Mouse (Mus musculus) MEL (cell line): ENCODE data around the gene Spdye4b. TPM values are rescaled to one million over a fixed set of nuclear protein-coding genes. Genes with fewer than 3 reads are reported as not detected.

Experiments used
- DNase-seq: peaks from one replicate; pipeline ENCODE4 v3.0.0; 2011; ENCODE audit warnings: low read depth, low spot score
- H3K27ac ChIP-seq: 2 replicates; pipeline ENCODE4 v1.5.1; 2012; ENCODE audit warnings: low read depth, mild to moderate bottlenecking, control low read depth, low read length, moderate library complexity; ENCODE audit not compliant: control insufficient read depth
- H3K27me3 ChIP-seq, 2 experiments: fragments of 150-350 bp in 1 of 2; sonication (generic) in 1 of 2; 2 replicates each; pipeline ENCODE4 v1.6.1; 2012; ENCODE audit warnings: low read length in 2 of 2, mild to moderate bottlenecking in 2 of 2, improper control_type of control experiment in 1 of 2, moderate library complexity in 1 of 2; ENCODE audit not compliant: insufficient read depth in 2 of 2, control insufficient read depth in 1 of 2
- H3K36me3 ChIP-seq, 2 experiments: 2 replicates each; pipeline ENCODE4 v1.6.1; 2012 to 2014; ENCODE audit warnings: low read length in 2 of 2, improper control_type of control experiment in 1 of 2, inconsistent platforms in 1 of 2, mild to moderate bottlenecking in 1 of 2; ENCODE audit not compliant: insufficient read depth in 2 of 2, control insufficient read depth in 1 of 2
- H3K4me1 ChIP-seq, 2 experiments: fragments of 150-350 bp in 1 of 2; sonication (generic) in 1 of 2; 2 replicates each; pipeline ENCODE4 v1.6.1; 2012; ENCODE audit warnings: low read length in 2 of 2, improper control_type of control experiment in 1 of 2, mild to moderate bottlenecking in 1 of 2; ENCODE audit not compliant: insufficient read depth in 2 of 2, control insufficient read depth in 1 of 2
- H3K4me3 ChIP-seq, 2 experiments: fragments of 150-350 bp in 1 of 2; sonication (generic) in 1 of 2; 2 replicates each; pipeline ENCODE4 v1.5.1; 2012; ENCODE audit warnings: low read depth in 2 of 2, low read length in 2 of 2, mild to moderate bottlenecking in 2 of 2, moderate library complexity in 2 of 2, control low read depth in 1 of 2, improper control_type of control experiment in 1 of 2; ENCODE audit not compliant: control insufficient read depth in 1 of 2, insufficient read depth in 1 of 2
- H3K79me2 ChIP-seq: 2 replicates; pipeline ENCODE4 v1.6.1; 2012; ENCODE audit warnings: mild to moderate bottlenecking, low read length, moderate library complexity; ENCODE audit not compliant: control insufficient read depth, poor library complexity, insufficient read depth
- H3K9ac ChIP-seq: 2 replicates; pipeline ENCODE4 v1.6.1; 2012; ENCODE audit warnings: low read depth, mild to moderate bottlenecking, control low read depth, low read length, moderate library complexity; ENCODE audit not compliant: control insufficient read depth, poor library complexity, severe bottlenecking
- H3K9me3 ChIP-seq: fragments of 150-350 bp; sonication (generic); replicated peaks from 2 replicates; pipeline ENCODE4 v1.6.1; 2012; ENCODE audit warnings: mild to moderate bottlenecking, low read length, improper control_type of control experiment, moderate library complexity; ENCODE audit not compliant: insufficient read depth
- CTCF ChIP-seq, 3 experiments: IDR thresholded peaks in 2 of 3; conservative IDR thresholded peaks in 1 of 3; 2 replicates each; pipeline ENCODE4 v1.5.1; 2011 to 2012; ENCODE audit warnings: low read length in 3 of 3, low read depth in 2 of 3, mild to moderate bottlenecking in 2 of 3, improper control_type of control experiment in 1 of 3, inconsistent platforms in 1 of 3, mixed read lengths in 1 of 3, moderate library complexity in 1 of 3; ENCODE audit not compliant: control insufficient read depth in 1 of 3, insufficient read depth in 1 of 3, poor library complexity in 1 of 3, severe bottlenecking in 1 of 3
- E2F4 ChIP-seq: IDR thresholded peaks from 2 replicates; pipeline ENCODE4 v1.6.1; 2011; ENCODE audit warnings: low read depth, low read length, improper control_type of control experiment, borderline replicate concordance
- HCFC1 ChIP-seq: IDR thresholded peaks from 2 replicates; pipeline ENCODE4 v1.6.1; 2012; ENCODE audit warnings: low read depth, mild to moderate bottlenecking, inconsistent platforms, low read length, improper control_type of control experiment, moderate library complexity
- MYC ChIP-seq: IDR thresholded peaks from 2 replicates; pipeline ENCODE4 v1.6.1; 2011; ENCODE audit warnings: low read depth, mild to moderate bottlenecking, low read length, improper control_type of control experiment, moderate library complexity
- POLR2A ChIP-seq, 2 experiments: IDR thresholded peaks; 2 replicates each; pipeline ENCODE4 v1.6.1; 2011 to 2012; ENCODE audit warnings: low read length in 2 of 2, mild to moderate bottlenecking in 2 of 2, control low read depth in 1 of 2, improper control_type of control experiment in 1 of 2, low read depth in 1 of 2, moderate library complexity in 1 of 2; ENCODE audit not compliant: control insufficient read depth in 1 of 2, insufficient read depth in 1 of 2, poor library complexity in 1 of 2
- RCOR1 ChIP-seq: IDR thresholded peaks from 2 replicates; pipeline ENCODE4 v1.6.1; 2012; ENCODE audit warnings: low read depth, mild to moderate bottlenecking, inconsistent platforms, low read length, improper control_type of control experiment
- SMC3 ChIP-seq: IDR thresholded peaks from 2 replicates; pipeline ENCODE4 v1.6.1; 2011; ENCODE audit warnings: low read depth, low read length, improper control_type of control experiment
- TBP ChIP-seq: IDR thresholded peaks from 2 replicates; pipeline ENCODE4 v1.8.0; 2011; ENCODE audit warnings: low read depth, low read length, improper control_type of control experiment
- ZC3H11A ChIP-seq: IDR thresholded peaks from 2 replicates; pipeline ENCODE4 v1.6.1; 2012; ENCODE audit warnings: low read depth, mild to moderate bottlenecking, inconsistent platforms, low read length, improper control_type of control experiment
- ZMIZ1 ChIP-seq: IDR thresholded peaks from 2 replicates; pipeline ENCODE4 v1.6.1; 2012; ENCODE audit warnings: low read depth, mild to moderate bottlenecking, inconsistent platforms, low read length, improper control_type of control experiment, moderate library complexity
- ZNF384 ChIP-seq: IDR thresholded peaks from 2 replicates; pipeline ENCODE4 v1.6.1; 2012; ENCODE audit warnings: low read depth, mild to moderate bottlenecking, inconsistent platforms, low read length, improper control_type of control experiment
- polyA plus RNA-seq, 2 experiments: library from polyadenylated mRNA; stranded (reverse) in 1 of 2; unstranded in 1 of 2; fragments of >175 nt in 1 of 2; fragments of >200 nt in 1 of 2; gene quantifications; 2 replicates each; pipeline versions ENCODE4 v1.2.1 to v1.2.4; 2012; ENCODE audit warnings: low replicate concordance in 2 of 2, low read depth in 1 of 2; ENCODE audit not compliant: insufficient read length in 2 of 2, insufficient read depth in 1 of 2, missing spikeins in 1 of 2
- total RNA-seq: library from RNA; depleted of rRNA; stranded (reverse); fragments of 300-350 nt; gene quantifications from 2 replicates; pipeline ENCODE4 v1.2.3, GENCODE M21; 2012

Gene Spdye4b
- total and polyA plus RNA-seq, 3 experiments, result not detected

DNA sequence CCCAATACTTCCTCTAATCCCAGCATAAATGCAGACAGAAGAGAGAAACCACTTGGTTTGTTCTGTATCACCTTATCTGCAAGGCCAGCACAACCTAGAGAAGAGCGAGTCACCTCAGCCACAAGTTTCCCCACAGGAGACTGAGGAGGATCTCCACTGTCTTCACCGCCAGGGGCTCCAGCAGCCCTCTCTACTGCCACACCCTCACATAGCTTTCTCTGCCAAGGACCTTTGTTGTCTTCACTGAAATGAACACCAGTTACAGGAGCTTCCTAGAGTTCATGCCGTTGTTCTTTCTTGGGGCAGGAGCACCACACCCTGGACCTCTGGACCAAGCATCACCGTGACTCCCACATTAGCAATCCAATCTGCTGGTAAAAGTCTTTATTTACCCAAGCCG, 32.2 kb upstream of the Spdye4b start:
- Histone ChIP-seq H3K4me3 (no peak overlapping the region), H3K36me3 (no peaks in the 10 kb centered on the region), H3K9me3 (no peaks in the 10 kb centered on the region), H3K27ac (no peak overlapping the region), H3K9ac (no peak overlapping the region), H3K4me1 (no peaks in the 10 kb centered on the region), H3K79me2 (no peaks in the 10 kb centered on the region), H3K27me3 (no peaks in the 10 kb centered on the region; a peak in 1 of 4 replicates)
- TF ChIP-seq HCFC1 (no peak), POLR2A (IDR thresholded peaks at IDR 0.05; ENCODE audit: control insufficient read depth in 1 of 2, insufficient read depth in 1 of 2, low read depth in 1 of 2, low read length in 2 of 2, poor library complexity in 1 of 2) (no peak), CTCF (IDR thresholded peaks at IDR 0.05 in 2 of 3, conservative IDR thresholded peaks at IDR 0.05 in 1 of 3; ENCODE audit: control insufficient read depth in 1 of 3, insufficient read depth in 1 of 3, low read depth in 2 of 3, low read length in 3 of 3, poor library complexity in 1 of 3, severe bottlenecking in 1 of 3) (0 out of 6 replicates have a peak, but pooled peaks of 1 of the 3 experiments have one; percentile 4), RCOR1 (no peak), TBP (0 out of 2 replicates have a peak, but pooled peaks have one; percentile 39)
- peak; percentile 39 for DNase-seq

DNA sequence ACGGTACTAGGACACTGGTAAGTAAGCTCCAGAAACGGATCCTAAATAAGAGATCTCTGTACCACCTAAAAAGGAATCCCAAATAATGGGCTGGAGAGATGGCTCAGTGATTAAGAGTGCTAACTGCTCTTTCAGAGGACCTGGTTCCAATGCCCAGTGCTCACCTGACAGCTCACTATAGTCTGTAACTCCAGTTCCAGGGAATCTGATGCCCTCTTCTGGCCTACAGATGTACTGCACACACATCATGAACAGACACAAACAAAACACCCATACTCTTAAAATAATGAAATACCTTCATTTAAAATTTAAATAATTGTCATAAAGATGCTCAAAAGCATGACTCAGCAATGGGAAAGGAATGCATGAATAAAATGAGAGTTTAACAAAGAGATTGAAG, 31.3 kb upstream of the Spdye4b start:
- Histone ChIP-seq H3K9ac (no peak overlapping the region), H3K4me1 (no peaks in the 10 kb centered on the region), H3K4me3 (no peak overlapping the region), H3K27ac (no peak overlapping the region), H3K79me2 (no peaks in the 10 kb centered on the region), H3K36me3 (no peaks in the 10 kb centered on the region), H3K27me3 (no peaks in the 10 kb centered on the region), H3K9me3 (no peaks in the 10 kb centered on the region)
- TF ChIP-seq CTCF (IDR thresholded peaks at IDR 0.05 in 2 of 3, conservative IDR thresholded peaks at IDR 0.05 in 1 of 3; ENCODE audit: control insufficient read depth in 1 of 3, insufficient read depth in 1 of 3, low read depth in 2 of 3, low read length in 3 of 3, poor library complexity in 1 of 3, severe bottlenecking in 1 of 3), result peak in 2 of 3 experiments; percentile 25 to 27; a peak in 2 of 6 replicates
- peak; percentile 17; the same call in 1 of the 2 replicates for TF ChIP-seq SMC3
- TF ChIP-seq MYC, result no peak
- DNase-seq, result no peak

DNA sequence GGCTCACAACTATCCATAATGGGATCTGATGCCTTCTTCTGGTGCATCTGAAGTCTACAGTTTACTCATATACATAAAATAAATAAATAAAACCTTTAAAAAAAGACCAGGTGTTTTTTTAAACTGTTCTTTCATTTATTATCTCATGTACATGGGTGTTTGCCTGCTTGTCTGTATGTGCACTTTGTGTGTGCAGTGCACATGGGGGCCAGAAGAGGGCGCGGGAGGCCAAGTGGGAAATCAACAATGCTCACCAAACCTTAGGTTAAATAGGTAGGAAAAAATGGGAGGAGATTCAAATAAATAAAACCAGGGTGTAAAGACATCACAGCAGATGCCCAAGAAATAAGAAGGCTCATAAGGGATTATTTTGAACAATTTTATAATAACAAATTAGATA, 30.8 kb upstream of the Spdye4b start:
- Histone ChIP-seq H3K79me2 (no peaks in the 10 kb centered on the region), H3K9me3 (no peaks in the 10 kb centered on the region), H3K9ac (no peak overlapping the region), H3K36me3 (no peaks in the 10 kb centered on the region), H3K27ac (no peak overlapping the region), H3K4me3 (no peak overlapping the region), H3K4me1 (no peaks in the 10 kb centered on the region), H3K27me3 (no peaks in the 10 kb centered on the region)
- no peak for DNase-seq
- TF ChIP-seq ZC3H11A (no peak), ZMIZ1 (no peak), ZNF384 (no peak), E2F4 (no peak), CTCF (IDR thresholded peaks at IDR 0.05 in 2 of 3, conservative IDR thresholded peaks at IDR 0.05 in 1 of 3; ENCODE audit: control insufficient read depth in 1 of 3, insufficient read depth in 1 of 3, low read depth in 2 of 3, low read length in 3 of 3, poor library complexity in 1 of 3, severe bottlenecking in 1 of 3) (peak in 2 of 3 experiments; percentile 2 to 28; a peak in 1 of 6 replicates)
